Mouse (Mus musculus) left cerebral cortex, postnatal 36 days (tissue): ENCODE data around the gene Ccdc30. TPM values are rescaled to one million over a fixed set of nuclear protein-coding genes. Genes with fewer than 3 reads are reported as not detected.

ENCODE experiments used
- DNase-seq, 2 experiments: peaks; one replicate each; pipeline ENCODE4 v3.0.0; 2021 to 2022; ENCODE audit warnings: low spot score in 2 of 2, mixed read lengths in 1 of 2
- intact Hi-C: fragments of 180-260 bp; cut with DNase I; formaldehyde crosslinking; loops from one replicate; pipeline ENCODE4 v1.15.1; 2025
- total RNA-seq, 2 experiments: library from RNA; stranded (reverse); gene quantifications; 2 replicates each; pipeline ENCODE4 v1.2.3; 2021

Ccdc30 gene
- total RNA-seq, result 10 to 100 TPM; 19.5 to 23.3 TPM

GRCm38 (mm10) chr4:119415072-119415753, at the start of gene Ccdc30:
TSS of gene Ccdc30 (minus strand) at chr4:119415521.
- intact Hi-C loops, result no loop called here

GRCm38 (mm10) chr4:119463756-119464419, 48.6 kb upstream of the Ccdc30 start:
- intact Hi-C loops, result loop anchor here (5.0 kb wide), 1 partner anchor 42 kb away; the partner anchor contains the start of genes Ppcs and Zmynd12
- no peak for DNase-seq

More at GRCm38 (mm10) chr4:119415072-119415753, at the start of gene Ccdc30:
- DNase-seq, result peak; percentile 96

- intact Hi-C loops, result loop anchor here (5.0 kb wide), 1 partner anchor 41 kb away; the partner anchor contains the start of genes Ppcs and Zmynd12
- DNase-seq, result no peak
Measured at GRCm38 (mm10) chr4:119462858-119463755, 47.8 kb upstream of the Ccdc30 start.

DNA sequence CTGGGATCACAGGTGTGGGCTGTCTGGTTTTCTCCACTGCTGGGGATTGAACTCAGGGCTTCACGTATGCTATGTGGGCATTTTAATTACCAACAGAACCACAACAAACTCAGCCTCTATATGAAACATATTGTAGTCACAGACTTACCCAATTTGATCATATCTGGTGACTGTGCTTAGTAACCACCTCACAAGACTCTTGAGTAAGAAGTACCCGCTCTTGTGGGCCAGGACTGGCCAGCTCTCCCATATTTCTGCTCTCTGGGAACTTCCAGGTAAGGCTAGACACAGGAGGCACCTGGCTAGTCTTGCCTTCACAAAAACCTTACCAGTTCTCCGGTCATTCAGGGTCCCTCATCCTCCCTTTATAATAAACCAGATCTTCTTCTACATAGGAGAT, 47.1 kb upstream of the Ccdc30 start:
- intact Hi-C loops, result loop anchor here (5.0 kb wide), 1 partner anchor 40 kb away; the partner anchor contains the start of genes Ppcs and Zmynd12

GRCm38 (mm10) chr4:119460728-119461141, 45.4 kb upstream of the Ccdc30 start:
- intact Hi-C loops, result loop anchor here (5.0 kb wide), 1 partner anchor 38 kb away; the partner anchor contains the start of genes Ppcs and Zmynd12
- DNase-seq, result peak; percentile 79 to 82

More for the DNA sequence above, 47.1 kb upstream of the Ccdc30 start:
- DNase-seq, result no peak

DNA sequence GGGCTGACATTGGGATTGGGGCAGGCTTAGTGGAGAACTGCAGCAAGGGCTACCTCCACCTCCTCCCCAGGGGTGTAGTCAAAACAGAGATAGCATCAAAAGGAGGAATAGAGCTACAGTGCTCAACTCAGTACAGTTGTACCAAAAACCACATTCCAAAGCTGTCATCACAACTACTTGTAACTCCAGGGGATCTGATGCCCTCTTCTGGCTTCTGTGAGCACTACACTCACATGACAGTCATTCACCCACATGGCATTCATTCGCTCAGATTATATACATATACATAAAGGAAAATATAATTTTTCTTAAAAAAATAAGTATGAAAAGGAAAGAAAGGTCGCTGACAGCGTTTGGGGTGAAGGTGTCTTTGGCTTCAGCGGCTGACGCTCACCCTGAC, 45.0 kb upstream of the Ccdc30 start:
- DNase-seq, result no peak
- intact Hi-C loops, result loop anchor here (5.0 kb wide), 1 partner anchor 38 kb away; the partner anchor contains the start of genes Ppcs and Zmynd12

DNA sequence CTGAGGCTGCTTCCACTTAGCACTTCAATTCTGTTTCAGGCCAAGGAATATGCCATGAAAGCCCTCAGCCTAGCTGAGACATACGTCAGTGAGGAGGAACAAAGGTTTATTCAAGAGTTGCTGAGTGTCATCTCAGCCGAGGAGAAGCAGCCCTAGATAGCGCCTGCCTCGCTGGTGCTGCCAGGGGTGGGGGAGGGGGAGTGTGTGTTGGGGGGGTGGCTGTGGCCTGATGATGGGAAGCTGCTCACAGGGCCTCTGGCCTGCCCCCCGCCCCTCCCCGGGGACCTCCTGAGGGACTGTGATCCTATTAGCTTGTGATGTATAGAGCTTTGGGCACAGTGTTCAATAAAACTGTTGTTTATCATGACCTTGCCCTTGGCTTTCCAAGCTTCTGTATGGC, 38.2 kb upstream of the Ccdc30 start:
- intact Hi-C loops, result no loop called here
- no peak for DNase-seq

GRCm38 (mm10) chr4:119453128-119453527, 37.8 kb upstream of the Ccdc30 start:
- DNase-seq, result no peak

GRCm38 (mm10) chr4:119450436-119450835, 35.1 kb upstream of the Ccdc30 start:
- intact Hi-C loops, result no loop called here
- no peak for DNase-seq

More at GRCm38 (mm10) chr4:119453128-119453527, 37.8 kb upstream of the Ccdc30 start:
- intact Hi-C loops, result no loop called here

GRCm38 (mm10) chr4:119447786-119448185, 32.5 kb upstream of the Ccdc30 start:
- intact Hi-C loops, result no loop called here
- no peak for DNase-seq

GRCm38 (mm10) chr4:119447261-119447660, 31.9 kb upstream of the Ccdc30 start:
- intact Hi-C loops, result no loop called here

DNA sequence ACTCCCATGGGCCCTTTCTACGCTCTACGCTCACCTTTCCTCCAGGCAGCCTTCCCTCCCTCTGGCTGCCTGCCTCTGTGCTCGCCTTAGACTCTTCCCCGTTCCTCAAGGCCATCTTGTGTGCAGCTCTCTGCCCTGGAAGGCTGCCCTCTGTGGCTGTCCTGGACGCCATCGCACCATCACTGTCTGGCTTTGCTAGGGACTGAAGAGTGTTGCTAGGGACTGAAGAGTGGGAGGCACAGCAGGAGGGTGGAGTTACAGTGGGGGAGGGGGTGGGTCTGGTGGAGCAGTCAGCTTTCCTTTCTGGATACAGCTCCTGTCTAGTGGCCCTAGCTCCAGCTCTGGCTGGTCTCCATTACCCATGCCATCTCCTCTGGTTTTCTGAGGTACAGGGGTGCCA, 27.2 kb upstream of the Ccdc30 start:
- DNase-seq, result no peak
- intact Hi-C loops, result no loop called here

More at GRCm38 (mm10) chr4:119447261-119447660, 31.9 kb upstream of the Ccdc30 start:
- DNase-seq, result no peak

GRCm38 (mm10) chr4:119441836-119442235, 26.5 kb upstream of the Ccdc30 start:
- intact Hi-C loops, result no loop called here
- no peak for DNase-seq

DNA sequence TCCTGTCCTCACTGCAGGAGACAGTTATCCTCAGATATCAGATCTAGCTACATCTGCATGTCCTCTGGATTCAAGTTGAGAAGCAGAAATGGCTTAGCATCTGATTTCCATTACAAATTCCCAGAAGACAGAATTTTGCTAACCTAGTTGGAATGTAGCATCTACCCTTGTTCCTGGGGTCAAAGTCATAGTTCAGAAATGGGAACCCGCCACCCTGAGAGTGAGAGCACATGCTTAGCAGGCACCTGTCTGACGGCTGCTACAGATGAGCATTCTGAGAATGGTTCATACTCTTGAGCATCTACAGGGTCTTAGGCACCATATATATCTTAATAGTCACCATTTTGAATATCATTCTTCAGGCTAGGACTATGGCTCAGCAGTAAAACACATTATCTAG, 22.6 kb upstream of the Ccdc30 start:
- no peak for DNase-seq
- intact Hi-C loops, result no loop called here

DNA sequence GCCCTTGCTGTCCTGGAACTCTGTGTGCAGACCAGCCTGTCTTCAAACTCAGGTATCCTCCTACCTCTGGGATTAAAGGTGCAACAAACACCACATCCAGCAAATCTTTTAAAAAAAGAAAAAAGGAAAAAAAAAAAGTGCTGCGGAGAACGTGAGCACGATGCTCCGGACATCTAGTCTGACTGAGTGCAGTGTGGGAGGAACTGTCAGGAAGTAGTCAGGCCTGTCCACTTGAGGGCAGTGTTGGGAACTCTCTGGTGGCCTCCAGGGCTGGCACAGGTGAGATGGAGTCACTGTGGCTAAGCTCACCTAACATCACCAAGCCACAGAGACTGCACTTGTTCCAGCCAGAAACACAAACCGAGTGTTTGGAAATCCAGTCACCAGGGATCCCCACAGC, 15.4 kb upstream of the Ccdc30 start:
- intact Hi-C loops, result no loop called here
- peak in 1 of 2 experiments; percentile 13 for DNase-seq

DNA sequence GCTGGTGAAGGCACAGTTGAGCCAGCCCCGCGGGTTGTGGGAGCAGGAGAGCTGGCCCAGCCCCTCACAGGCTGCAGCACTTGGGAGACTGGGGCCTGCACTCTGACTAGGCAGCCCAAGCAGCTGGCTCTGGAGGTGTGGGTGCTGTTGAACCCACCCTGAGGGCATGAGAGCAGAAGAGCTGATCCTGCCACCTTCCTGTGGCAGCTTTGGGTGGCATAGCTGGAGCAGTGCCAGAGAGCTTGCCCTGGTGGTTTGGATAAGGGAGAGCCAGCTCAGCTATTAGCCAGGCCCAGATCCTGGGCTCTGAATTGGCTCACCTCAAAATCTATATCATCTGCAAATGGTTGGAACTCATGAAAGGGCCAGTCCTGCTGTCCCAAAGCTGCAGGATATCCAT, 12.4 kb upstream of the Ccdc30 start:
- no peak for DNase-seq
- intact Hi-C loops, result no loop called here

DNA sequence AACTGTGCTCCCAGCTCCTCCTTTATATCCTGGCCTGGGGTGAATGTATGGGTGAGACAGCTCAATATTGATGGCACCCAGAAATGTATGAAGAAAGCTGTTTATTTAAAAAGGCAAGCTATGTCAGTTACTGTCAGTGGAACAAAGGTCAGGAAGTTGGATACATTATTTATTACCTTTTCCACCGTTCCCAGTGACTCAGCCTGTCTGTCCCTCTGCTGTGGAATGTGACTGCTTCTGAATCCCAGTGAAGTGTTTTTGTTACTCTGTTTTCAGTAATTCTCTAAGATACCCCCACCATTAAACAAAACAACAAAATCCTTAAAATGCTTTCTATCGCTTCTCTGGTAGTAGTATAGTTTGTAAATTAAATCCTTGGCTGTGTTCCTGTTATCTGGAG, 10.3 kb upstream of the Ccdc30 start:
- no peak for DNase-seq
- intact Hi-C loops, result no loop called here

- DNase-seq, result no peak
- intact Hi-C loops, result no loop called here
Measured at GRCm38 (mm10) chr4:119425077-119425476, 9.8 kb upstream of the Ccdc30 start.

DNA sequence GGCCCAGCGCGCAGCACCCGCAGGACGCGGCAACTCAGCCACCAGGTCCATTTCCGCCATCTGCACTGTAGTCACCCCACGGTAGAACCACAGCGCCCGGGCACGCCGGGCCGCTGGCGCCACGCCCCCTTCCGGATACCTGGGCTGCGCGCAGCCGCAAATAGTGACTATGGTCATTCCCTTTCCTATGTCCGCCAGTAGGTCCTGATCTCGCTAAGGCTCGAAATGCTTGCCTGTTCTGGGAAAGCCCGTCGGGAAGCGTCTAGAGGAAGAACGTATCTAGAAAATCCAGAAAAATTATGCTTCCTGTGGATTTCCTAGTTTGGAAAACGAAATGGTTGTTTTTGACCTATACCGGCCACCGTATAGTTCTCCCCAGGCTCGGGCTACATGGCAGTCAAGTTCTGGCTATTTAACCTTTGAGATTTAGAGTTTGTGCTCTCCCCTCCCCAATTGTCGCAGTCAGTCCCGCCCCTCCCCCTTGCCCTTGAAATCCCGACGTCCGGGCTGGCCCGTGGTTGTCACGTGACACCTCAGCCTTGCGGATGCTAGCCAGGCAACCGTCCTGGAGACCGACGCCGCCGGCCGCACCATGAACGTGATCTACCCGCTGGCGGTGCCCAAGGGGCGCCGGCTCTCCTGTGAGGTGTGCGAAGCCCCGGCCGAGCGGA, 7.1 kb upstream of the Ccdc30 start, which contains the start of the genes Ppcs and Zmynd12:
Gene Ppcs (minus strand): TSS at position 127 of the 671 bp plus-strand sequence.
Gene Zmynd12 (plus strand): TSS at position 521 of the 671 bp plus-strand sequence.
- peak; percentile 89 to 90 for DNase-seq
- intact Hi-C loops, result loop anchor here (1.0 to 5.0 kb wide), 2 partner anchors 40 to 117 kb away; partner anchors contain the start of gene Frg2f1
